Mouse (Mus musculus): ENCODE data around the gene Matn3.

Gene Matn3

GRCm38 (mm10) chr12:8939490-8939889, 8.2 kb upstream of the Matn3 start:
- no peak for DNase-seq

GRCm38 (mm10) chr12:8940011-8941005, 7.4 kb upstream of the Matn3 start:
- DNase-seq = no peak

- no peak for DNase-seq
These were observed 6.6 kb upstream of the Matn3 start for GRCm38 (mm10) chr12:8941131-8941615.

GRCm38 (mm10) chr12:8941699-8942392, 5.9 kb upstream of the Matn3 start:
- DNase-seq = no peak

GRCm38 (mm10) chr12:8947163-8947562, 566 bp upstream of the Matn3 start:
- no peak for DNase-seq

- no peak for DNase-seq
These were observed 5.4 kb downstream of the Matn3 start for GRCm38 (mm10) chr12:8953136-8953535.

GRCm38 (mm10) chr12:8954161-8954561, 6.4 kb downstream of the Matn3 start:
- DNase-seq = no peak

- DNase-seq = no peak
These were observed 14.0 kb downstream of the Matn3 start for GRCm38 (mm10) chr12:8961607-8962316.

GRCm38 (mm10) chr12:8969828-8970227, 22.1 kb downstream of the Matn3 start:
- no peak for DNase-seq

- peak; percentile 90 for DNase-seq
These were observed 26.2 kb downstream of the Matn3 start, which contains the start of gene Wdr35 for GRCm38 (mm10) chr12:8973820-8974465. Gene Wdr35, plus strand, starts transcription at chr12:8973892.

- peak; percentile 4 for DNase-seq
These were observed 27.3 kb downstream of the Matn3 start for GRCm38 (mm10) chr12:8975076-8975475.

- no peak for DNase-seq
These were observed 45.5 kb downstream of the Matn3 start for GRCm38 (mm10) chr12:8993231-8993630.

GRCm38 (mm10) chr12:8998318-8998717, 50.6 kb downstream of the Matn3 start:
- no peak for DNase-seq

- DNase-seq = peak; percentile 47
These were observed 54.4 kb downstream of the Matn3 start for GRCm38 (mm10) chr12:9002038-9002648.

GRCm38 (mm10) chr12:9007146-9007545, 59.4 kb downstream of the Matn3 start:
- DNase-seq = no peak

- DNase-seq = no peak
These were observed 60.1 kb downstream of the Matn3 start for GRCm38 (mm10) chr12:9007811-9008210.

- DNase-seq = no peak
These were observed 62.6 kb downstream of the Matn3 start for GRCm38 (mm10) chr12:9010311-9010710.

- DNase-seq = no peak
These were observed 68.6 kb downstream of the Matn3 start for GRCm38 (mm10) chr12:9016376-9016775.

GRCm38 (mm10) chr12:9020431-9020830, 72.7 kb downstream of the Matn3 start:
- DNase-seq = no peak

GRCm38 (mm10) chr12:9020986-9021385, 73.3 kb downstream of the Matn3 start:
- no peak for DNase-seq
